Mouse (Mus musculus) megakaryocyte, adult 5-6 weeks (primary cell): Measurements from ENCODE around the gene Nid2. TPM values are rescaled to one million over a fixed set of nuclear protein-coding genes. Genes with fewer than 3 reads are reported as not detected.

ENCODE experiments used
- ATAC-seq: 2 replicates; pipeline ENCODE4 v1.8.0; 2016; ENCODE audit warnings: mild to moderate bottlenecking, inconsistent platforms; ENCODE audit not compliant: poor library complexity, severe bottlenecking
- total RNA-seq, 2 experiments: library from RNA; stranded (forward) in 1 of 2; stranded (reverse) in 1 of 2; fragments of 153-499, 151-499 nt in 1 of 2; fragments of 221-1000, 200-1000 nt in 1 of 2; gene quantifications; 2 replicates each; pipeline versions ENCODE4 v1.2.3 to v1.2.4; 2015 to 2017

Gene Nid2
- total RNA-seq (2015) (0.27 and 0.34 TPM in 2 replicates), total RNA-seq (2017) (0.45 and 2.2 TPM in 2 replicates)

DNA sequence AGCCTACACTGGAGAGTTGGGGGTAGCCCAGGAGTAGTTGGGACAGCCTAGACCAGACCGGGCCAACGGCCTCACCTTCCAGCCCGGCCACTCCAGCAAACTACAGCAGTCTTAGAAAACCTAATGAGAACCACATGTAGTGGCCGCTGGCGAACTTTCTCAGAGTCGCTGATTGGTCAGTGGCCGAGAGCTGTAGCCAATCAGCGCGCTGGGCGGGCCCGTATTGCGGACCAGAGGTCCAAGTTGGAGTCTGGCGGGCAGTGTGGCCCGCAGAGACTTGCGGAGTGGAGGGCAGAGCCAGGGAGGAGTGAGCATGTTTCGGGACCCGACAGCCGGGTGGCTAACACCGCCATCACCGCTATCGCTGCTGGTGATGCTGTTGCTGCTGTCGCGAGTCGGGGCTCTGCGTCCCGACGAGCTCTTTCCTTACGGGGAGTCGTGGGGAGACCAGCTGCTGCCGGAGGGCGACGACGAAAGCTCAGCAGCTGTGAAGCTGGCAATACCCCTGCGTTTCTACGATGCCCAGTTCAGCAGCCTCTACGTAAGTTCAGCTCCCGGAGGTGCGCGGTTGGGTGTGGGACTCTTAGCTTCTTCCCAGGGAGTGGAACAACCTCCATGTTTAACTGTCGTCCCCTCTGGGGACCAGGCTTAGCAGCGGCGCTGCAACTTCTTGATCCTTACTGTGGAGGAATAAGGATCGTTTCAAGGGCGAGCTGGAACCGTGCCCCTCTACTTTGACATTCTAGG is at the start of gene Nid2:
TSS of gene Nid2 (plus strand) at position 241 of the 747 bp plus-strand sequence.
- peak; percentile 98 for ATAC-seq

GRCm38 (mm10) chr14:19701546-19701945 is 49.5 kb upstream of the Nid2 start:
- no peak for ATAC-seq

DNA sequence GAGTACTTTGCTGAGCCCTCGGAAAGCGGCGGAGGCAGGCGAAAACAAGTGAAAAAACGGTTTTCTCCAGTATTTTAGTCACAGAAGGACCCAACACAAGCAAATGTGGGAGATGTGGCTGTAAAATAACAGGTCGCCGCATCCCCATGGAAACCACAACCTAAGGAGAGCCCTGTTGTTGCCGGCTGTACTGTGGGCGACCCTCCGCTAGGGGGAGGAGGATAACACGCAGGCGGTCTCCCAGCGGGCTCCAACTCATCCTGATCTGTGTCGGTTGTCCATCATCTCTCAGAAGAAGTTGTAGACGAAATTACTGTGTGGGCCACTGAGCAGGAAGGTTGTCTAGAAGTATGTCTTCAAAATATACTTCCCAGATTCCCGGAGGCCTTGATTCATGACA is 45.4 kb upstream of the Nid2 start:
- ATAC-seq = peak; percentile 82

GRCm38 (mm10) chr14:19706454-19706853 is 44.6 kb upstream of the Nid2 start:
- peak; percentile 89 for ATAC-seq

GRCm38 (mm10) chr14:19706997-19707396 is 44.1 kb upstream of the Nid2 start:
- no peak for ATAC-seq

GRCm38 (mm10) chr14:19707721-19708507 is 43.2 kb upstream of the Nid2 start:
- ATAC-seq = no peak

DNA sequence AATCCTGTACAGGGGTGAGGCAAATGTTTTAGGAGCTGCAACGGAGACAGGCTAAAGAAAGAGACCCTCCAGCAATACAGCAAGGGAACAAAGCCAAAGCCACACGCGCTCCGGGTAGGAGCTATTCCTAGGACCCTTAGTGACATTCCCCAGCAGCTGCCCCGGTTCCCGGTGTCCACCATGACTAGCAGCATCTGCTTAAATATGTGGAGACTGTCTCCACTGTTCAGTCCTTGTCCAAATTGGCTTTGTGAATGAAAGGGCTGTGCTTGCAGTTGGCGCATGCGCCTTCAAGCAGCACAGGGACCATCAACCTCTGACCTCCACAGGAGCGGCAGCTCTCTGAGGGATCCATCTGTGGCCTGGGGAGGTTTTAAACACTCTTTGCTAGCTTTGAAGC is 41.9 kb upstream of the Nid2 start:
- ATAC-seq = no peak

DNA sequence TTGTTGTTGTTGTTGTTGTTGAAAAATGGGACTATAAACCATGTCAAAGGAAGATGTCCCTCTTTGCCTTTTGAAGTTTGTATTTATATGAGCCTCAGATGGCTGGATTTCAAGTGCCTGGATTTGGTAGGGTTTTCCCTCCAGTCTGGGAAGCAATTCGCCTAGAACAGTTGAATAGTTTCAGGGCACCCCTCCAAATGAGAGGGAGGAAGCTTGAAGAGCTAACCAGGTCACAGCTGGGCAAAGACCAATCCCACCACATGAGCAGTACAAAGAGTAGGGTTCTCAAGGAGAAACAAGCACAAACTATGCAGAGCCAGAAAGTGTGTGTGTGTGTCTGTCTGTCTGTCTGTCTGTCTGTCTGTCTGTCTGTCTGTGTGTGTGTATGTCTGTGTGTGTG is 39.3 kb upstream of the Nid2 start:
- ATAC-seq = no peak

DNA sequence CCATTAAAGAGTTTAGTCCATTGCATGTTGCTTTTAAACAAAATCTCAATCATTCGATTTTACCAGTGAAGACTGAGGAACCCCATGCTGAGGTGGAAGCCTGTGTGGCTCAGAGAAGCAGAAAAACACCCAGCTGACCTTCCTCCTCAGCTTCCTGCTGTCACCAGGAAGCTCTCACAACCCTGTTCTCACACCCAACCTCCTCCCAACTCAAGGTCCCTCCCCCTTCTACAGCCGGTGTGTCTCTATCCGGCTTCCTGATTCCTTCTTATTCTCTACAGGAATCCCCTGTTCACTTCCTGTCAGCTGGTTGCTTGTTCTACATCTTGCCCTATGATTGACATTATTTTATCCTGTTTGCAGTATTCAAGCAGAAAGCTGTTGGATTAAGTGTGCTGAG is 38.0 kb upstream of the Nid2 start:
- ATAC-seq = peak; percentile 84

- ATAC-seq = no peak
These were observed 32.0 kb upstream of the Nid2 start for GRCm38 (mm10) chr14:19719077-19719476.

GRCm38 (mm10) chr14:19720044-19720611 is 30.9 kb upstream of the Nid2 start:
- no peak for ATAC-seq

- no peak for ATAC-seq
These were observed 22.8 kb upstream of the Nid2 start for GRCm38 (mm10) chr14:19728278-19728677.

DNA sequence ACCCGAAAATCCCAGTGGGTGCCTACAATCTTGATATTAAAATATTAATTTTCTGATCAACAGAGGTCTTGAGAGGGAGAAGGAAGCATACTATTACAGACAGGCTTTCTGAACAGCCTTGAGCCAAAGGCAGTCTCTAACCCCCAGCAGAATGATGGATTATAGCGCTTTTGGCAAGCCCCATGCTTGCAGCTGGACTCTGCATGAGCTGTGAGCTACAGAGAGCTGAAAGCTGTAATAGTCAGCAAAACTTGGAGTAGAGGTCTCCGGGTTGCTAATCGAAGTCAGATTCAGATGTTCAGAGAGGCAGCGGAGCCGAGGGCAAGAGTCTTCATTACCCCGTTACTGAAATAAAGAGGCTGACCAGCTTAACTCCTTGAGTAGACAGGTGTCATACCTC is 22.3 kb upstream of the Nid2 start:
- ATAC-seq = no peak

DNA sequence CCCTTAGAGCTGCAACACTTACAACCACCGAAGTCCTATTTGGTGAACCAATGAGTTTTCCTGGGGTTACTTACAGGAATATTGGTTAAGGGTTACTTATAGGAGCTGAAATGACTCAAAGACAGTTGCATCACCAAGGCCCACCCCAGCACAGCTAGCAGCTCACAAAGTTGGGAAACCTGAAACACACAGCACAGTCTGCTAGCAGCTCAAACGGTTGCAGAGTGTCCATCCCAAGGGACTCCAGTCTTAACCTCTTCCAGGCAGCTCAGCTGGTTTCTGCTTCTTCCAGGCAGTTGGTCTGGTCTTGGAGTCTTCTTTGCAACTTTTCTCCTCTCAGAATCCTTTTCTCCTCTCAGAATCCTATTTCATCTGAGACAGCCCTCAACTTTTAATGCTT is 19.0 kb upstream of the Nid2 start:
- no peak for ATAC-seq

DNA sequence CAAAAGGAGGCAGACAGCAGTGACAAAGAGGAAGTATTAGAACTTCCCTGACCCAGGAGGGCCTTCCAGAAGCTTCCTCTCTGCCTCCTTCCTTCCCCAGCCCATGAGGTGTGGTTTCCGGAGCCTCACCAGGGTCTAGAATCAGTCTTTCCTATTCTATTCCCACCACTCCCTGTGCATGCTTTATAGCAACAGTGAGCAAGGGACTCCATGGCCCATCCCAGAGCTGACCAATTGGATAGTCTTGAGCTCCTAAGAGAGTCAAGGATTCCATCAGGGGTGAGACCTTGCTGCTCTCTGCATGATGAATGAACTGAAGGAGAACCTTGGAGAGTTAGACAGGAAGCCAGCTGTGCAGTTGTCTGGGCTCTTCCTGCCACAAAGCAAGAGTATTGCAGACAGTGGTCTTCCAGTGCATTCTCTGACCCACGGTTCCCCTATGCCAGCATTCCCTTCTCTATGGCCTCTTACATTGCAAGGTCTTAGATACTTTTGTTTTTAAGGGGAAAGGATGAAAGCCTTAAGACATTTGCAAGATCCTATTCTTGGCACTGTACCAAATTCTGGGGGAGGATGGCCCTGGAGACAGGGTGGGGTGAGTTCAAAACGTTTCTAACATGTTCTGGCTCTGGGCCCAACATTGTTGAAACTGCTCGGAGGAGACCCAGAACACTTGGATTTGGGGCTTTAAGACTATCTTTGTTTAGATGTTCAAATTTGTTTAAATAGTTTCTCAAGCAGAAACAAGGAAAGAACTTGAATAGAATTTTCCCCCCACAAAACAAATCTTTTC is 17.4 kb upstream of the Nid2 start:
- peak; percentile 92 for ATAC-seq

DNA sequence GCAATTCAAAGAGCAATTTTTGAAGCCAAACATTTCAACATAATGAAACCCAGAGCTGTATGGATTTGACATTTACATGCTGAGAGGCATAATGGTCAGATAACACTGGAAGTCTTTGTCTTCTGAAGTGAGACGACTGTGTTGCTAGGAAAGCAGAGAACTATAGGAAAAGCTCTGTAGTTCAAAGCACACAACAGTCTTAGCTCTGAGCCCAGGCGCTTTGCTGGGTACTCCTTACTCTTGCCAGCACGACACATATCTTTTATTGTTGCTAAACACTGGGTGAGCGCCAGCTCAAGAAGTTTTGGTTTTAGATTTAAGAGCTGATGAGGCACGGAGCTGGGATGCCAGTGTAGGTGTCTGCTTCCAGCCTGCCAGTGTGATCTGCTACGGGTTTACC is 15.8 kb upstream of the Nid2 start:
- ATAC-seq = no peak

DNA sequence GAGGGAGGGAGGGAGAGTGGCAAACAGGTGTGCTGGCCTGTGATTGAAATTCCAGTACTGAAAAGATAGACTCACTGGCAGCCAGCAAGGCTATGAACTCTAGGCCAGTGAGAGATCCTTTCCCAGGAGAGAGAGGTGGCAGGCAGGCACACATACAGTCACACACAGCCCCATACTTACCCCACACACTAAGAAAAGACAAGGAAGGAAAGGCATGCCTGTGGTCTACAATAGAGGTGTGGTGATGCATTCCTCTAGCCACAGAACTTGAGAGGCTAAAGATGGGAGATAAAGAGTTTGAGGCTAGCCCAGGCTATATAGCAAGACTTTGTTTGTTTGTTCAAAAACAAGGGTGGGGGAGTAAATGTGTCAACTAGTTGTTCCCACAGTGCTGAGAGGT is 13.5 kb upstream of the Nid2 start:
- ATAC-seq = no peak

- no peak for ATAC-seq
These were observed 12.8 kb upstream of the Nid2 start for GRCm38 (mm10) chr14:19738094-19738843.

GRCm38 (mm10) chr14:19739416-19740146 is 11.5 kb upstream of the Nid2 start:
- ATAC-seq = no peak
